In the genomic region with DNA sequence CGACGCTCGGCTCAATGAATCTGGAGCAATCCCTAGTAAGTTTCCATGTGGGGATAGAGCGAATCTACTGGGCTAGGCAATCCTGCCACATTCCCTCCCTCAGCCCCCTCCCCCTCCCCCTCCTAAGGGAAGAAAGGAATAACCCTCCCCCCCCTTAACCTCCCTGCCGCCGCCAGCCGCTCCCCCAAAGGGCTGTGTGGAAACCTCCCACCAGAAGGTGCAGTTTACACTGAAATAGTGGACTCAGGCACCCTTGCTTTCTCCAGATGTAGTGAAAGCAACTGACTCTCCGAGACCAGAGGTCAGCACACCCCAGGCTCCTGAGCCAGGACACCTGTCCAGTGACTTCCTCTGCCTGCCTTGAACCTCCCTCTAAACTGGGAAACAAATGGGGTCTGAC, we compare ENCODE assay signal across 8 mouse cellular contexts. TPM values are rescaled to one million over a fixed set of nuclear protein-coding genes. Genes with fewer than 3 reads are reported as not detected.
A peak's percentile ranks its signal among the peaks of the same experiment; 100 is the strongest.
DNase-seq lines count a peak whose midpoint lies in the region; ATAC-seq lines count a peak whose summit lies in the region.

No protein-coding gene starts in this region.

- 16% methylated on average over 8 of the region's 8 CpGs for WGBS in lung, embryonic 15.5 days
- WGBS in embryonic facial prominence, embryonic 14.5 days: 18% methylated on average over 6 of the region's 8 CpGs
- WGBS in limb, embryonic 11.5 days: 3% methylated on average over 8 of the region's 8 CpGs
- WGBS in stomach, embryonic 14.5 days: 14% methylated on average over 8 of the region's 8 CpGs

- no peak for DNase-seq in lung, postnatal 14 days
- no peak for DNase-seq in embryonic facial prominence, embryonic 14.5 days (ENCODE audit: low spot score)
- DNase-seq in limb, embryonic 11.5 days (ENCODE audit: low spot score): peak; percentile 56
- no peak for DNase-seq in natural killer cell, adult 2 months (ENCODE audit: low spot score in 2 of 2)
- no peak for DNase-seq in layer of hippocampus, adult 9-11 months
- DNase-seq in Muller cell, postnatal 12 days (ENCODE audit: inconsistent ontology term): no peak

- 0 out of 2 replicates have a peak overlapping the region, but pooled peaks have one; percentile 14 for H3K9ac ChIP-seq in lung, embryonic 15.5 days
- H3K9ac ChIP-seq in embryonic facial prominence, embryonic 14.5 days (ENCODE audit: low read depth, low read length): no peak overlapping the region
- peak overlapping the region; percentile 30; the same call in 1 of the 2 replicates for H3K9ac ChIP-seq in limb, embryonic 11.5 days (ENCODE audit: low read length)
- no peak overlapping the region for H3K9ac ChIP-seq in stomach, embryonic 14.5 days (replicated peaks; ENCODE audit: low read depth, low read length)

- H3K27me3 ChIP-seq in lung, embryonic 15.5 days: no peaks in the 10 kb centered on the region
- H3K27me3 ChIP-seq in embryonic facial prominence, embryonic 14.5 days (replicated peaks; ENCODE audit: control insufficient read depth, insufficient read depth, low read length): no peaks in the 10 kb centered on the region
- H3K27me3 ChIP-seq in limb, embryonic 11.5 days (ENCODE audit: control insufficient read depth, insufficient read depth, low read length): no peaks in the 10 kb centered on the region
- H3K27me3 ChIP-seq in stomach, embryonic 14.5 days (ENCODE audit: control insufficient read depth, insufficient read depth, low read length): no peaks in the 10 kb centered on the region

- peak overlapping the region; percentile 83 for H3K27ac ChIP-seq in lung, embryonic 15.5 days
- H3K27ac ChIP-seq in embryonic facial prominence, embryonic 14.5 days (replicated peaks; ENCODE audit: low read depth, low read length): no peak overlapping the region
- H3K27ac ChIP-seq in limb, embryonic 11.5 days (replicated peaks; ENCODE audit: low read depth, low read length): peak overlapping the region; percentile 60; the same call in 1 of the 2 replicates
- H3K27ac ChIP-seq in stomach, embryonic 14.5 days (ENCODE audit: low read length): peak overlapping the region; percentile 29; the same call in 1 of the 2 replicates

- H3K4me1 ChIP-seq in lung, embryonic 15.5 days: peaks cover 46% of the 10 kb centered on the region
- peaks cover 21% of the 10 kb centered on the region for H3K4me1 ChIP-seq in embryonic facial prominence, embryonic 14.5 days (ENCODE audit: control insufficient read depth, insufficient read depth, low read length)
- peaks cover 32% of the 10 kb centered on the region for H3K4me1 ChIP-seq in limb, embryonic 11.5 days (ENCODE audit: control insufficient read depth, insufficient read depth, low read length)
- peaks cover 23% of the 10 kb centered on the region for H3K4me1 ChIP-seq in stomach, embryonic 14.5 days (ENCODE audit: control insufficient read depth, insufficient read depth, low read length)

- no peaks in the 10 kb centered on the region for H3K36me3 ChIP-seq in lung, embryonic 15.5 days
- H3K36me3 ChIP-seq in embryonic facial prominence, embryonic 14.5 days (ENCODE audit: control insufficient read depth, insufficient read depth, low read length): no peaks in the 10 kb centered on the region
- no peaks in the 10 kb centered on the region; the same call in 1 of the 2 replicates for H3K36me3 ChIP-seq in limb, embryonic 11.5 days (ENCODE audit: control insufficient read depth, insufficient read depth, low read length)
- no peaks in the 10 kb centered on the region for H3K36me3 ChIP-seq in stomach, embryonic 14.5 days (ENCODE audit: control insufficient read depth, insufficient read depth, low read length)

- ATAC-seq in lung, embryonic 15.5 days (ENCODE audit: borderline replicate concordance, extremely low read depth, low FRiP score, low TSS enrichment): no peak
- ATAC-seq in embryonic facial prominence, embryonic 14.5 days (ENCODE audit: low read depth): no peak
- ATAC-seq in limb, embryonic 11.5 days (ENCODE audit: insufficient number of reproducible peaks, low FRiP score, low TSS enrichment, low read depth): no peak
- ATAC-seq in stomach, embryonic 14.5 days (ENCODE audit: insufficient number of reproducible peaks, insufficient read depth, low FRiP score, low read depth): no peak

- H3K4me3 ChIP-seq in lung, embryonic 15.5 days: peak overlapping the region; percentile 21
- no peak overlapping the region; the same call in 1 of the 2 replicates for H3K4me3 ChIP-seq in embryonic facial prominence, embryonic 14.5 days (ENCODE audit: low read depth, low read length)
- no peak overlapping the region for H3K4me3 ChIP-seq in limb, embryonic 11.5 days (ENCODE audit: low read depth, low read length)
- H3K4me3 ChIP-seq in stomach, embryonic 14.5 days (ENCODE audit: low read depth, low read length): no peak overlapping the region

- H3K9me3 ChIP-seq in lung, embryonic 15.5 days: no peaks in the 10 kb centered on the region
- H3K9me3 ChIP-seq in embryonic facial prominence, embryonic 14.5 days (ENCODE audit: control insufficient read depth, low read length): no peaks in the 10 kb centered on the region
- H3K9me3 ChIP-seq in limb, embryonic 11.5 days (ENCODE audit: control insufficient read depth, low read length): no peaks in the 10 kb centered on the region
- no peaks in the 10 kb centered on the region for H3K9me3 ChIP-seq in stomach, embryonic 14.5 days (ENCODE audit: control insufficient read depth, low read depth, low read length)

- H3K4me2 ChIP-seq in lung, embryonic 15.5 days: peak overlapping the region; percentile 53
- peak overlapping the region; percentile 36 for H3K4me2 ChIP-seq in embryonic facial prominence, embryonic 14.5 days (ENCODE audit: low read depth, low read length)
- peak overlapping the region; percentile 23 for H3K4me2 ChIP-seq in limb, embryonic 11.5 days (ENCODE audit: low read depth, severe bottlenecking)
- peak overlapping the region; percentile 22 for H3K4me2 ChIP-seq in stomach, embryonic 14.5 days (replicated peaks; ENCODE audit: low read depth, low read length)

RNA-seq across cellular contexts. Expression of a gene that starts 11.1 kb away (rescaled TPM):
- polyA plus RNA-seq in lung, embryonic 15.5 days (2015; fragmentation: Nextera tagmentation; extraction: Ambion mirVana): 0.23 TPM in 1 of 2 replicates, not detected in the other
- 1.3 and 1.4 TPM in 2 replicates for polyA plus RNA-seq in embryonic facial prominence, embryonic 14.5 days (2014; fragmentation: Nextera tagmentation; extraction: Ambion mirVana)
- polyA plus RNA-seq in limb, embryonic 11.5 days (2014; fragmentation: Nextera tagmentation; extraction: Ambion mirVana): 0.37 and 0.67 TPM in 2 replicates
- polyA plus RNA-seq in stomach, embryonic 14.5 days (2014; fragmentation: Nextera tagmentation; extraction: Ambion mirVana): not detected in 2 replicates

RNA-seq across cellular contexts. Expression of a gene that starts 21.9 kb away (rescaled TPM):
- 0.37 TPM in 1 of 2 replicates, not detected in the other for polyA plus RNA-seq in lung, embryonic 15.5 days (2015; fragmentation: Nextera tagmentation; extraction: Ambion mirVana)
- 0.75 and 1.1 TPM in 2 replicates for polyA plus RNA-seq in embryonic facial prominence, embryonic 14.5 days (2014; fragmentation: Nextera tagmentation; extraction: Ambion mirVana)
- 0.07 and 0.08 TPM in 2 replicates for polyA plus RNA-seq in limb, embryonic 11.5 days (2014; fragmentation: Nextera tagmentation; extraction: Ambion mirVana)
- polyA plus RNA-seq in stomach, embryonic 14.5 days (2014; fragmentation: Nextera tagmentation; extraction: Ambion mirVana): not detected in 2 replicates

RNA-seq across cellular contexts. Expression of a gene that starts 37.6 kb away (rescaled TPM):
- 1.2 TPM in 2 replicates for polyA plus RNA-seq in lung, embryonic 15.5 days (2015; fragmentation: Nextera tagmentation; extraction: Ambion mirVana)
- polyA plus RNA-seq in embryonic facial prominence, embryonic 14.5 days (2014; fragmentation: Nextera tagmentation; extraction: Ambion mirVana): 0.06 and 0.13 TPM in 2 replicates
- polyA plus RNA-seq in limb, embryonic 11.5 days (2014; fragmentation: Nextera tagmentation; extraction: Ambion mirVana): 3.7 and 4.0 TPM in 2 replicates
- polyA plus RNA-seq in stomach, embryonic 14.5 days (2014; fragmentation: Nextera tagmentation; extraction: Ambion mirVana): 1.4 and 1.6 TPM in 2 replicates

Comparison
In these comparisons a context has a peak if more than half of its experiments do, and no peak if none do; other contexts are left out.
1. H3K9ac ChIP-seq: peak in lung, embryonic 15.5 days (single experiment) and limb, embryonic 11.5 days (single experiment); none in embryonic facial prominence, embryonic 14.5 days (single experiment) and stomach, embryonic 14.5 days (single experiment).
2. Peak in every context shown above with its lines, with median percentiles within 50 percentile points of each other: H3K4me2 ChIP-seq.